Mouse (Mus musculus) lung, postnatal 36 days (tissue): ENCODE results near the gene Ndufs7.

Experiments
- DNase-seq: peaks from one replicate; pipeline ENCODE4 v3.0.0; 2022; ENCODE audit warnings: mixed read lengths

Gene Ndufs7

GRCm38 (mm10) chr10:80262776-80263365 is 13.9 kb downstream of the Ndufs7 start:
- no peak for DNase-seq

DNA sequence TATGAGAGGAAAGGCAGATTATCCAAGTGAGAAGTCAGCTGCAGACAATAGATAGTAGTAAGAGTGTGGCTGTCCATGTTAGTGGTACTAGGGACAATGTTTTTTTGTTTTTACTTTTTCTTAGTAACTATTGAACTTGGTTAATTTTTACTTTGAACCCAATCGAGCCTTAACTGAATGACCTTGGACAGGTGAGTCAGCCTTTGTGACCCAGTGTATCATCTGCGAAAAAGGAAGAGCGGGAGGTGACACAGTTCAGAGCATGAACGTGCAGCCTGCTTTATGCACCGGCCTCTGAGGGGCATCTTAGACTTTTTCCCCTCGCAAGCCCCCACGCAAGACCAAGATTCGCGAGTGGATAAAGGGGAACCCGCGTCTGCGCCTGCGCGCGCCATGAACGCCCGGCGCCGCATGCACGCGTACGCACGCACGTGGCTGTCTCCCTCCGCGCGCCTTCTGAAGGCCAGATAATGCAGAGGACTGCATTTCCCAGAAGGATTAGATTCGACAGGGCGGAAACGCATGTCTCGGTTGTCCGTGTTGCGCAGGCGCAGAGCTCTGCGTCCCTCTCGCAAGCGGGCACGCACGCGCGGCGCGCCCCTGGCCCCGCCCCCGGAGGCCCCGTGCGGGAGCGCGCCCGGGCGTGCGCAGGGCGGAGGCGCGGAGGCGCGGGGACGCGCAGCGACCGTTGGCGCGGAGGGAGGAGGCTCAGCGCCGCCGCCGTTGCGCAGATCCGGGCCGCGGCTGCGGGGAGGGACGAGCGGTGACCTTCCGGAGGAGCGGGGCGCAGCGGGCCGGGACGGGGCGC is 15.6 kb downstream of the Ndufs7 start:
- peak; percentile 99 for DNase-seq

GRCm38 (mm10) chr10:80265149-80265486 is 16.2 kb downstream of the Ndufs7 start:
- no peak for DNase-seq

- no peak for DNase-seq
These were observed 21.2 kb downstream of the Ndufs7 start for GRCm38 (mm10) chr10:80270099-80270498.

DNA sequence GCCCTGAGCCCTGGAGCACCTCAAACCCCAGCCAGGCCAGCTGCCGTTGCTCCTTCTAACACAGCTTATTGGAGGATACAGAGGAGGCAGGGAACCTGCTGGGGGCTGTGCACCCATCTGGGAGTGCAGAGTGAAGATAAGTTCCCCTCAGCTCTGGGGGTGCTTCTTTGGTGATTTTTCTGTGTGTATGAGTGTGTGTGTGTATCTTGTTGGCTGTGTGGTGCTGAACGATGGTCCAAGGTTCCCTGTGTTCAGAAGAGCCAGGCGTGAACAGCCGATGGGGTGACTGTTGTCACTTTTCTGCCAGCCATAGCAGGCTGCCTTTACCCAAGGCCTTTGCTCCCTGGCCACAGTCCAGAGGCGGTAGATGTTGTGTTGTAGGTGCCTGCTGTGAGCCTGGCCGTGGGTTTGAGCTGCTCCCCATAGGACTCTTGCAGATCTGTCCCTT is 21.8 kb downstream of the Ndufs7 start:
- DNase-seq, result no peak

DNA sequence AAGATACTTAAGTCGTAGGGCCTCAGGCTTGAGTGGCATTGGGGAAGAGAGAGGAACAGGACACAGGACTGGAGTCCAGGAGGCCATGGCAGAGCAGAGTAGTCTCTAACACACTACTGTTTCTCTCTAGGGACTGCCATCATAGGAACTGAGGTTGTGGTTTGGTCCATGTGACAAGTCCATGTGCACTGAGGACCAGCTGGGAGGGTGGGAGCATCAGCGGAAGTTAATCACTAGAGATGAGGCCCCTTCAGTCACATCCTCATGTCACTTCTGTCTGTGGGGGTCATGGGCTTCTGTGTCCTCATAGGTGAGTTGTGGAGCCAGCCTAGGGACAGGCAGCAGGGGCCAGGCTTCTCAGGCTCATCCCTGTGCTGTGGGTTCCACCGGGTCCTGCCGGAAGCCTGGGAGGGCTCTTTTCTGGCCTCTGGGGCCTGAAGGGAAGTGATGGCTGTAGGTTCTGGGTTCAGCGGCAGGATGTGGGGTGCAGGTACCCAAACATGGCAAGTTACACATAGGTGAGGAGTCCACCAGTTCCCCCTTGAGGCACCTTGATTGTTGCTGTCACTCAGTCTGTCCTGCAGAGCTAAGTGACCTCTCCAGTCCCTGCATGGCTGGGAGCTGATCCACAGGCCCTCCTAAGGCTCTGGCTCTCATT is 22.4 kb downstream of the Ndufs7 start:
- DNase-seq, result no peak

DNA sequence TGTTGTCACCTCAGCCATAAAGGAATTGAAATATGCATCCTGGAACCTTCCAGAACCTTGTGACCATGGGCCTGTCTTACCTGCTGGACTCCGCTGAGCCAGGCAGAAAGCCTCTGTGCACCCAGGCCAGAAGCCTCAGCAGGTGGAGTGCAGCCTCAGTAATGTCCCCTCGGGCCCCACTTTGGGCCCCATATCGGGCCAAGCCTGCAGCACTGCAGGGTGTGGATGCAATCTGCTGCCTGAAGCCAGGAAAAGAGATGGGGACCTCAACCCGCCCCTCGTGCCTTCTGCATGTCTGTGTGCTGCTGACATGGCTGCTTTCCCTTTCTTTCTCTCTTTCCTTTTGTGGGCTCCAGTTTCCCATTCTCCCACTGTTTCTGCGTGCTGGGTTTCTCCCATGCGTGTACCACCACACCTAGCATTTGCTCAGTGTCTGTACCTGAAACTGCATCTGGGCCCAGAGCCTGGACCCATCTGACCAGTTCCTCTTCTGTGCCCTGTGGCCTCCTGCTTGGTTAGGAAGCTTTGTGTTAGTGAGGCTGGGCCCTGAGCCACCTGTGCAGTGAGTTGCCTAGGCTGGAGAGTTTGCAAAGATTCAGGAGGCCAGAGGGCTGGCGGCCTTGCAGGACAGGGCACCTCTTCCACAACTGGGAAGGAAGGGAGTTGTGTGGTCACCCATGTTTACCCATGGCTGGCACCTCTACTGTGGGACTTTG is 23.1 kb downstream of the Ndufs7 start:
- DNase-seq, result peak; percentile 34

- DNase-seq, result peak; percentile 73
These were observed 24.9 kb downstream of the Ndufs7 start for GRCm38 (mm10) chr10:80273847-80274246.

- DNase-seq, result peak; percentile 46
These were observed 27.3 kb downstream of the Ndufs7 start for GRCm38 (mm10) chr10:80276238-80276637.

DNA sequence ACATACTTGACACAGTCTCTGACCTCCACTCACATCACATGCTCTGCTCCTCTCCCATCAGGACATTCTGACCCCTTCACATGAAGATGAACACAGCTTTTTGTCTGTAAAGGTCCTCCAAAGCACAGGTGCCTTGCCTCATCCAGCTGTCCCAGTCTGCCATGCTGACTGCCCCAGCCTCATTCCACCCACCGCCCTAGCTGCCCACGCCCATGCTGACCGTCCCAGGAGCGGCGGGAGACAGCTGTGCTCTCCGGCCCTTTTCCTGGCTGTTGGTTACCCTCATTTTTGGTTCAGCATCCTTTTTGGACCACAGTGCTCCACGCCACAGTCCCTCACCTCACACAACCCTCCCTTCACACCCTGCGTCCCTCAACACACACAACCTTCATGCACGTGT is 29.5 kb downstream of the Ndufs7 start:
- no peak for DNase-seq

DNA sequence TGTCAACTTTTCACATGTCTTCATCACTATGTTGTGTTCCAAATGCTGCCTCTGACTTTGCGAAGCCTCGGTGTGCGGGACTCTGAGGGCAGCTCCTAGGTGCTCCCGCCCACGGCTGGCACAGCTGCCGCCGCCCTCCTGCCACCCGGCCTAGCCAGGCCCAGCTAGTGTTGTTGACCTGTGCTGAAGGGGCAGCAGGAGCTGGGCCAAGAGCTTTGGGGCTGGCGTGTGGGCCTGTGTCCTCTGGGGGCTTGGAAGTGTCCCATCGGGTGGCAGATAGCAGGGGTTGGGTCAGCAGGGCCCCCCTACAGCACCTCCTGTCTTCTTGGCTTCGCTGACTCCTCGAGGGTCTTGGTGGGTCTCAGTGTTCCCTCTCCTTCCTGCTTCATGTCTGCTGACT is 30.4 kb downstream of the Ndufs7 start:
- DNase-seq, result no peak

DNA sequence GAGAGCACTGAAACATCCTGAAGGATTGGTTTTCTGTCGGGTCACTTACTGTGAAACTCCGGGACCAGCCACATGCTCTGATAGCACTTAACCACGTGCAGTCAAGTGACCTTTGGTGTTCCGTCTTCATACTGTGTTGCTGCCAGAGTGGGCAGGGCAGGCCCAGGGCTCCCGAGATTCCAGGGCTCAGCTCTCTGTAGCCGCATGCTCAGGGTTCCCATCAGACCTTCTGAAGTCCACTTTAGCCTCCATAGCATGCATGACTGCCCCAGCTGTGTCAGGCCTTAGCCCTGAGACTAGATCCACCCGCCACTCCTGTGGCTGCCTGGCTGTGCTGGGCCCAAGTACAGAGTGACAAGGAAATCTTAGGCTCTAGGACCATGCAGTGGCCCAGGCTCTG is 32.4 kb downstream of the Ndufs7 start:
- peak; percentile 81 for DNase-seq

DNA sequence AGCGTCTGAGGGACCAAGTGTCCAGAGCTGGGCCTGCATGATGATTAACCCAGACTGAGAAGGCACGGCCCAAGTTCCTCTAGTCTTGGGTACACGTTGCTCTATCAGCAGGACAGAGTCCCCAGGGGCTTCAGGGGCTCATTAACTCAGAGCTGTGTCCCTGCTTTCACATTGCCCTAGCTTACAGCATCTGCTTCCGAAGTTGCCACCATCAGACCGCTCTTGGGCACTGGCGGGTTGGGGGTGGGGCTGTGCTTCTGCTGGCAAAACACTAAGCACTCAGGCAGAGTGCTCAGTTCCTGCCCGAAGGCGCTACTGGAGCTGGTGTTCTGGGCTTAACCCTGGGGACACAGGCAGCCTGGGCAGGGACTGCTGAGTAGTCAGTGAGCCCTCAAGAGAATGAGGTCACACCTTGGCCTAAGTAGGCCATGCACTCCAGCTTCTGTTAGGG is 33.0 kb downstream of the Ndufs7 start:
- DNase-seq, result peak; percentile 86

- DNase-seq, result peak; percentile 70
These were observed 33.8 kb downstream of the Ndufs7 start for GRCm38 (mm10) chr10:80282481-80283441.

GRCm38 (mm10) chr10:80285222-80286070 is 36.5 kb downstream of the Ndufs7 start:
- DNase-seq, result no peak

- DNase-seq, result no peak
These were observed 39.2 kb downstream of the Ndufs7 start for GRCm38 (mm10) chr10:80288097-80288496.

- DNase-seq, result no peak
These were observed 39.7 kb downstream of the Ndufs7 start for GRCm38 (mm10) chr10:80288657-80289056.

GRCm38 (mm10) chr10:80292251-80293146 is 43.6 kb downstream of the Ndufs7 start, which contains the start of gene Rps15:
TSS of gene Rps15 (plus strand) at chr10:80292453.
- peak; percentile 97 for DNase-seq

GRCm38 (mm10) chr10:80293325-80293724 is 44.4 kb downstream of the Ndufs7 start:
- no peak for DNase-seq

DNA sequence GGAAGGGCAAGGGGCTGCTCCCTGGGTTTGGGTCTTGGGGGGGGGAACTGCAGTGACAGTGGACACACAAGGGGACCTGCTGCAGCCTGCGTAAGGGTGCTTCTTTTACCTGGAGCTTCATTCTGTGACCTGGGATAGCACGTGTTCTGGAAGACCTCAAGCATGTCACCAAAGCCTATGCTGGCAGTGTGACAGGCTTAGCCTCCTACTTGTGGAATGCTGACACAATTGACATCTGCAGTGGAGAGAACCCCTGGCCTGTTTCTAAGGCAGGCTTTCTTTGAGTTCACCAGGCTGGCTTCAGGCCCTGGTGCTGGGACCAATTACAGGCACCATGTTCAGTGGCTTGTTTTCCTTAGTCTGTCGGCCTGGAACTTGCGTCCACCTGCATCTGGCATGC is 45.4 kb downstream of the Ndufs7 start:
- DNase-seq, result no peak
